Mouse (Mus musculus) embryo, embryonic 11 days (tissue): ENCODE results near the gene Crygb.

Source experiments
- DNase-seq: peaks from one replicate; pipeline ENCODE4 v3.0.0-alpha.2; 2015

Gene Crygb

DNA sequence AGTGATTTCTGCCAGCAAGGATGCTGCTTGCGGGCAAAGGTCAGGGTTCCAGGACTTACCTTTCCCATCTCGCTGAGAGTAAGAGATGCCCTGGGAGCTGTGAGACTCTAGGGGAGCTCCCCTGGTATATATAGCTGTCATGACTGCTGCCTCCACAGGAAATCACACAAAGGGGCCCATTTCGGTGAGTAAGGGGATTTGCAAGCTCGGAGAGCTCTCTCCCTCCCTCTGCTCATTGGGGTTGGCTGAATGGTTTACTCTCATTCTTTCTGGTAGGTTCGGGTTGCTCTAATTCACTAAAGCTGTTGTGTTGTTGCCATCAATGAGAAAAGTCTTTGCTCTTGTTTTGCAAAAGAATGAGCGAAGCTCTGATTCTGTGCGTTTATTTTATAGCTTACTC, at the start of gene Crygb:
TSS of gene Crygb (minus strand) at position 101 of the 400 bp plus-strand sequence.
- DNase-seq: no peak

DNA sequence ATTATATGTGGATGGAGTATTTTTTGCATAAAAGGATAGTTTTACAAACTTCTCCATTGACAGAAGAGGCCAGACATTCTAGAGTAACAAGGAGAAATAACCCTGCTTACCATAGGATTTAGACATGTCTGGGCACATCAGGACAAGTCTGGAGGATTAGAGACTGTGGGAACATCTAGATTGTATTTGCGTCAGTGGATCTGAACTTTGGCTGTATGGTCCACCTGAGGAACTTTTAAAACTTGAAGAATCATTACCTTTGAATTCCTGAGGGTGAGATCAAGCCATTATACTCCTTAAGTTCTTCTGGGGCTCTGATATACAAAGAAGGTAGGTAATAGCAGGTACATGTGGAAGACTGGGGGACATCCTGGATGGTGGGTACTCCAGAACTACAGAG, 49.6 kb upstream of the Crygb start:
- DNase-seq: no peak

DNA sequence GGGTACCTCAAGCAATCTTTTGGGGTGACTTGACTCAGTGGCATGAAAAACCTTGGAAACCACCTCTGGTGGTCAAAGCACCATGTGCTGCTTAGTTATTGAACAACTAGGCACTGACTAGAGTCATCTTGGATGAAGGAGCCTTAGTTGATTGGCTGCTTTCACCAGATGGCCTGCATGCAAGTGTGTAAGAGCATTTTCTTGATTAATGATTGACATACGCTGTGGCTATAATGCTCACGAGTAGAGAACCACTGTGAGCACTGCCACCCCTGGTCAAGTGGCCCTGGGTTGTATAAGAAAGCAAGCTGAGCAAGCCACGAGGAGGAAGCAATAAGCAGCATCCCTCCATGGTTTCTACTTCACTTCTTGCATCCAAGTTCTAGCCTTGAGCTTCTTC, 48.1 kb upstream of the Crygb start:
- DNase-seq: no peak

DNA sequence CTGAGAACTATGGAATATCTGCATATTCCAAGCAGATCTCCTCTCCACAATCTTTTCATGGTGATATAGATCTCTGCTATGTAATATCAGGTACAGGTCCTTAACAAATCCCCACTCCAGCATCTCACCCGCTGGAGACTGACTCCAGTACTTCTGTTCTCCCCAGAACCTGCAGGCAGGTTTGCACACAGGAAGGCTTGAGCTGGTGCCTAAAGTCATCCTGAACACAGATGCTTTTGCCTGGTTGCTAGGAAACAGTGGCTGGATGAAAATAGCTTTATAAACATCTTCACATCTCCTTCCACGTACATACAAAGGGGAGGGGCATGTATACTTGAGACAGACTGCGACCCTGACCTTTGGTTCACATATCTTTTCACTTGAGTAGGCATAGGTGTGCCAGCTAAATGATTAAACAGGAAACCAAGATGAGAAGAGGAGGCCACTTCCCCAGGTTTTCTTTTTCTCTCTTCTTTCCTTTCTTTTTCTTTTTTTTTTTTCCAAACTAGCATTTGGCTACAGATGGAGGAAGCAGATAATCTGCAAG, 47.6 kb upstream of the Crygb start:
- DNase-seq: no peak

DNA sequence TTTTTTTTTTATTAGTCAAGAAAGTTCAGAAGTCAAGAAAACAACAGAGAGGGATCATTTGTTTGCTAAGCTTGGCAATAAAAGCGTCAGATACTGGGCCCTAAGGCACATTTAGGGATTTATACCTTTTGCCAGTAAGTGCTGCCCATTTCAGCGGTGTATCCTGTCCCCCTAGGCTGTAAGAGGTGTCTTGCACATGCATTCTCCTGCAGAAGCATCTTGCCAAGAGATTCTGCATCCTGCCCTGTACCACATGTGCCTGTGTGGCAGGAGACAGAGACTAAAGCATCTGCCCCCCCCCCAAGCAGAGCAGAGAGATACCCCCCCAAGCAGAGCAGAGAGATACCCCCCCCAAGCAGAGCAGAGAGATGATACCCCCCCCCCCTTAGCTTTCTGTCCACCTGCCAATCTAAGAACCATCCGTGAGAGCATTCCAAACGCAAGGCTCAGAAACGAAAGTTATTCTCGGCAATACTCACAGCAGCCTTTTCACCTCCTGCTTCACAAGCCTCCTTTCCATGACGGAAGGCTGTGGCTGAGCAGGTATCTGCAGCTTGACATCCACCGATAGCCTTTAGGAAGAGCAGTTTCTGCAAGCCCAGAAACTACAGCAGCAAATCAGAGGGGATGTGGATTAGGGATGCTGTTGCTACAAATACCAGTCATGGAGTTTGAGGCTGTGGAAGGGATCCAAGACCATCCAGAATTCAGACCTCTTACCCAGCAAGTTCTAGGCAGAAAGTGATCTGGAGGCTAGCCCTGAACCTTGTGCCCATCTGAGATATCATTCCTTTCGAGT, 40.7 kb upstream of the Crygb start, which contains the start of gene D630023F18Rik:
TSS of gene D630023F18Rik (minus strand) at position 641 of the 799 bp plus-strand sequence.
- no peak for DNase-seq

DNA sequence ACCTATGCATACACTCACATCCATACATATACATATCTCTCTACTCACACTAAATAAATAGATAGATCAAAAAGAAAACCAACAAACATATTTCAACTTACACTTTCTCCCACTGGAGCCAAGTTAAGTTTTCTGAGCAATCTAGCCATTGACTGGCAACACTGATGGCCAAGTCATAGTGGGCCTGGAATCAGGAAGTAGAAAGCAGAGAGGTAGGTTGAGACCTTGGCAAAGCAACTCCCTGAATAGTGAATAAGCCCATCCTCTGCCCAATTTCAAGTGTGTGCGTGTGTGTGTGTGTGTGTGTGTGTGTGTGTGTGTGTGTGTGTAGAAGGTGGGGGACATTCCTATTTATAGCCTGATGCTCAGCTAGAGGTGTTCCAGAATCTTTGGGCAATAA, 37.4 kb upstream of the Crygb start, which contains the start of gene Gm28845:
TSS of gene Gm28845 (minus strand) at position 121 of the 400 bp plus-strand sequence.
- DNase-seq: no peak

DNA sequence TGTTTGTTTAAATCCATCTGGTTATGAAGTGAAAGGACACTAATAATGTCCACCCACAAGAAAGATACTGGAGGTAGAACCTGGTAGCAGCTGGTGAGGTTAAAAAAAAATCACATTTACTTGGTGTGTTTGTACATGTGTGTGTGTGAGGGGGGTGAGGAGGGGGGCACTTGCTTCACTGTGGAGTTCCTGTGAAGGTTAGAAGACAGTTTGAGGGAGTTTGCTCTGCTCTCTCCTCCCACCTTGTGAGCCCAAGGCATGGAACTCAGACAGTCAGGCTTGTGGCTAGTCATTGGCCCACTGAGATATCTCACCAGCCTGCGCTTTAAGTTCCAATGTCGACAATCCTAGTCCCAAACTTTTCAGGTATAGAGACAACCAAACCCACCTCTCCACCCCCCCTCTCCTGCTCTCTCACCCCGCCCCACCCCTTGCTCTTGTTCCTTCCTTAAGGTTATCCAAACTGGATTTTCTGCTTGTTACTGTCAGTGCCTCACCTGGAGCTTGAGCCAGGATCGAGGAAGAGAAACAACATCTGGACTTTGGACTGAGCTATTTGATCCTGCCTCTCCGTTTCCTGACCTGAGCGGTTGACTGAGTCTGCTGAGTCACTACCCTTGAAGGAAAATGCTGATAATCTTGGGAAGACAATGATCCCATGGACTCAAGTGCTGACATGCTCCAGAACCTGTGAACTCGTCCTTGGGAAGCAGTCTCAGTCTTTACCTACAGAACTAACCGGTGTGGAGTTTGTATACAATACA, 36.2 kb upstream of the Crygb start:
- DNase-seq: no peak

DNA sequence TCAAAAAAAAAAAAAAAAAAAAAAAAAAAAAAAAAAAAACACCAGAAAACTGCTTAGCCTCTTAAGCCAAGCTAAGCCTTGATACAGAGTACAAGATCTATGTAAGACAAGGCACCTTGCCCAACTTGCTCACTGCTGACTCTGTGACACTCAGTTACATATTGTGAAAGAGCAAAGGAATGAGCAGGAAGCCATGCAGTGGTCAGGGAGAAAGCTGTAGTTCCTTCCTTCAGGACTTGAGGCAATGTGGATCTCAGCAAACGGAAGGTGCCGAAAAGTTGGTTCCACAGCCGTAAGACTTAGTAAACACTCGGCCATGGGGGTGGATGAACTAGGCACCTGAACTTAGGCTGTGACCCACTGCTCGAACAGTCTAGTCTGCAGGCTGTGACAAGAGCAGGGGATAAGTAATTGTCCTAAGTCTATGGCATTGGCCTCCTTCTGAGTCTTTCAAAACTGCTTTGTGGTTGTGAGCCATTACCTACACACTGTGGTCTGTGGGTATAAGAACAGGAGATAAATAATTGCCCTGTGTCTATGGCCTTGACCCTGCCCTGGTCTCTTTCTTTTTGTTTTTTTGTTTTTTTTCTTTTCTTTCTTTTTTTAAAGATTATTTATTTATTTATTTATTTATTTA, 31.6 kb upstream of the Crygb start:
- DNase-seq: no peak

DNA sequence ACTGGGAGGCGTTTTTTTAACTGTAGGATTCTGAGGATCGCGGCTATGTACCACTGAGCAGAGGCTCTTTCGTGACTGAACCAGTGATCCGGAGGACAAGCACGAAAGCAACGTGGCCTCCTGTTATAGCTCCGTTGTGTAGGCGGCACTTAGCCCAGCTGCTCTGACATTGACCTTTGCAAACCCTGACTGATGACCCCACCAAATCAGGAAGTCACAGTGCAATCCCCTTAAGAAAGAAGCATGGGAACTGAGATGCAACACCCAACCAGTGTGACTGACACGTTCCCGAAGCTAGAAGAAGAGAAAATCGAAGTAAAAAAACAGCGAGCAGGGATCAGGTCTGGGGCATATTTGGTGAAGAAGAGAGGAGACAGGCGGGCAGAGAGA, 30.7 kb upstream of the Crygb start:
- no peak for DNase-seq

DNA sequence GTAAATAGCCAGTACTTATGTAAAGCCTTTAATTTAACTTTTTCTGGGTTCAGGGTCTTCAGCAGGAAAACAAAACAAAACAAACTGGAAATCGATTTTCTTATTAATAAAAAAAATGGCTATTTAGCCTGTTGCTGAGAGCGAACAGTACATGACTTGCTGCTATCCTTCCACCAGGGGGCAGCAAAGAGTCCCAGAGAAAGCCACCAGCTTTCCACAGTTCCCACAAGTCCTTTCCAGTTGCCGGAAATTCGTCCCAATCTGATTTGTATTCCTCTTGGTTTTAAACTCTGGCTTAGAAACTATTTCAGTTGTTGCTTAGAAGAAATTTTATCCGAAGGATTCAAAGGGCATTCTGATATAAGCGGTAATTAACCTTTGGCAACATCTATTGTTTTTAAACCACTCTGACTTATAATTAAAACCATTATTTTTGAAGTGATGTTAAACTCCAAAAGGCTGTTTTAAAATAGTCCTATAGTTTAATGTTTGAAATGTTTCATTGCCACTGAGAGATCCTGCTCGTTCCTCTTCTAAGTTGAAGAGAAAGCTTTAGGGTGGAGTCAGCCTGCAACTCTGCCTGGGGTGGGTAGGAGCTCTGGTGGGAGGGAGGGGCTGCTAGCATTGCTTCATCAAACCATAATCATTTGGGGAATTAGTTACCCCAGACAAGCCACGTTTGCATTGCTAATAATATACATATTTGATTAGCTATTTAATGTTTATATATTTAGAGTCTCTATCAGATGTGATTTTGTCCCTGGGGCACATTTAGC, 30.1 kb upstream of the Crygb start:
- peak; percentile 91 for DNase-seq

DNA sequence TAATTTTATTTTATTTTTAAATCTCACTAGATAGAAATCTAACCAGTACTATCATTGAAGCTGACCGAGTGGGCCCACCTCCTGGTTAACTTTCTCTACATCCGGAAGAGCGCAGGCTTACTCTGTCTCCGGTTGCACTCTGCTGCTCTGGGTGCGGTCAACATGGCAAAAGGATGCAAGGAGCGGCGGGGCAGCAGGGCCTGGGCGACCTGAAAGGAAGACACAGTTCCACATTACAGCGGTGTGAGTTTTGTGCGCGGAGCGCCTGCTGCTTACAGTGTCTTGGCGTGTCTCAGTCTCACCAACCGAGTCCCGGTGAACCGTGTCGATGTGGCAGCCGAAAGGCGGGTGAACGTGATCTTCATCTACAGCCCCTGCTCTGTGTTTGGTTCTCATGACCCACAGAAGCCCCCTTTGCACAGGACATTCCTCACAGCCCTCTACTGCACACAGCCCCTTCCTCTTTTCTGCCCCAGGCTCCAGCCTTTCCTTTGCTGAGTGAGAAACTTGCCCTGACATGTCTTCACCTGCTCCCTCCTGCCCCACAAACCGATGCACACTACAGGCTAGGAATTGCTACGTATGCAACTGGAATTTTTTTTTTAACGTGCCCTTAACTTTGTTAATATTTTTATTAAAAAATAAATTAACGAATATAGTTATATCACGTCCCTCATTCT, 27.8 kb upstream of the Crygb start:
- DNase-seq: no peak

DNA sequence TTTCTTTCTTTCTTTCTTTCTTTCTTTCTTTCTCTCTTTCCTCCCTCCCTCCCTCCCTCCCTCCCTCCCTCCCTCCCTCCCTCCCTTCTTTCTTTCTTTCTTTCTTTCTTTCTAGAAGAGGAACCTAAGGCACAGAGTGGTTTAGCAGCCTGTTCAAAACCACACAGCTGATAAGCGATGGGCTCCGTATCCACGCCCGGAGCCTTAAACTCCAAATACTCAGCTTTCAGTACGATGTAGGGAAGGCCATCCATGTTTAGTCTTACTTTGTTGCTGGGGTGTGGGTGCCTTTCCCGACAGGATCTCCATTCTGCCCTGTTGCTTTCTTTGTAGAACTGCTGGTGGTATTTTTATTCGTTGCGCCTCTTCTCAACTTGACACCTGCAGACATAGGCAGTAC, 27.1 kb upstream of the Crygb start:
- no peak for DNase-seq

DNA sequence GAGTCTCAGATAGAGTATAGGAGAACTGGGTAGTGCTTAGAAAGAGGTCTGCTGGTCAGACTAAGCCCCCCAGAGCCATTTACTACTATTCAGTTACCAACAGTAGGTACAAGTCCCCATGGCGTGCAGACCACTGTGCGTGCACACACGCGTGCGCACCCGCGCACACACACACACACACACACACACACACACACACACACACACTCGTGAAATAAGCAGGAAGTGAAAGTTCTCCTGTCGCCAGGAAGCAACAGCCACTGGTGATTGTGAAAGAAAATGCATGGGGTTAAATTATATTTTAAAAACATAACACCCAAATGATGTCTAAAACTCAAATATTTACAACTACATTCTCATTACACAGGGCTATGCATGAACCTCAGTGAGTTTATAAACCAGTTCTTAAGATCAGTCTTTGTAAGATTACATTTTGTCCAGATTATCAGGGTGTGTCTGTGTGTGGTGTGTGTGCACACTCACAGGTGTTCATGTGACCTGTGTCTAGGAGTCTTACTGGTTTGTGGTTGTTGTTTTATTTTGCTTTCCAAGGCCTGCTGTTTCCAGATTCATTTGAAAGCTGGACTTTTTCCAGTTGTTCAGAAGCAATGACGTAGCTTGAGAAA, 25.7 kb upstream of the Crygb start:
- DNase-seq: no peak

DNA sequence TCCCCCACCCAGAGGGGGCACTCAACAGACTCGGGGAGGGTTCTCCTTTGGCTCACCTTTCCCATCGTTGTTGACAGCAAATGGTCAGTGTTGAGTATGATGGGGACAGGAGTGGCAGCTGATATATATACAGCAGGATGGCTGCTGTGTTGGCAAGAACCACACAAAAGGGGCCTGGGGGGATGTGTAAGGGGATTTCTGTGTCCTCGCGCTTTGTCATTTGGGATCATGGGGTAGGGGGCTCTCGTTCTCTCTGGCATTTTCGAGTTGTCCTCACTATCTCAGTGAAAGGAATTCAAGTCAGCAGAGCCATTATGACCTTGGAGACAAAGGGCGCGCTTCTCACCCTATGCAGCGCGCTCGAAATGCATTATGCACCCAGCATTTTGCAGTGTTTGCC, 21.2 kb upstream of the Crygb start, which contains the start of gene Cryga:
TSS of gene Cryga (minus strand) at position 101 of the 400 bp plus-strand sequence.
- no peak for DNase-seq

DNA sequence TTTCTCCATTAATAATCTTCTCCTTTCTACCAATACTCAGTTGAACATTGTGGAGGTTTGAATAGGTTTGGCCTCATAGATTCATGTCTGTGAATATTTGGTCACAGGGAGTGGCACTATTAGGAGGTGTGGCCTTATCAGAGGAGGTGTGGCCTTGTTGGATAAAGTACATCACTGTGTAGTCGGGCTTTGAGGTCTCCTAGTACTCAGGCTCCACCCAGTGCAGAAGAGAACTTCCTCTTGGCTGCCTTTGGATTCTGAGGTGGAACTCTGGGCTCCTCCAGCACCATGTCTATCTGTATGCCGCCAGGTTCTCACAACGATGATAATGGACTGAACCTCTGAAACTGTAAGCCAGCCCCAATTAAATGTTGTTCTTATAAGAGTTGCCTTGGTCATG, 14.9 kb upstream of the Crygb start:
- no peak for DNase-seq

DNA sequence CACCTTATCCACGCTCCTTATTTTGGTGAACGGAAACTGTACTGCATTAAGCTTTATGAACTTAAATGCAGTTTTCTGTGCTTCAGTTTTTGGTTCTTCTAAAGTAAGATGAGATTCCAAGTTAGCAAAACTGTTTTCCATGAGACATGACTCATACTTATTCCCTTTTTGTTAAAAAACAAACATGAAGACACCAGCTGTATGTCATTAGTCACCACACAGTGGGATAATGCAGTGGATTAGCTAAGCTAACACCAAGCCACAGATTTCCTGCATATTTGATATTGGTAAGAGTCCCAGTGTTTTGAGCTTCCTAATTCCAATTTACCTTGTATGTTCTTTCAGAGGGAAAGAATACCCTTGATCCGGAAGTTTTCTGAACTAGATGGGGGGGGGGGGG, 9.5 kb upstream of the Crygb start:
- no peak for DNase-seq

DNA sequence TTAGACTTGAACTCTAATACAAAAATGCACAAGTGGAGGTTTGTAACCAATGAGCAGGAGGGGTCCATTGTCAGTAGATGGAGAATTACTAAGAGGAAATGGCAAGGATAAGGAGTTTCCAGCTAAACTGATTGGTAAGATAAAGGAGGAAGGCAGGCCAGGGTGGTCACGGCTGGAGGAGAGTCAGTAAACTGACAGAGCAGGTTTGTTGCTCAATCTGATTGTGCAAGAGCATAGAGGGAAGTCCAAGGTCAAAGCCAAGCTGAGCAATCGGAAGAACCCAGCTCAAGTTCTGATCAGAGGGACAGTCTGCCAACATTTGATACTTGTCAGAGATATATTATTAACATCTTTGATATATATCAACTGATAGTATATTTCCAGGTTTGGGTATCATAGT, 8.3 kb upstream of the Crygb start:
- no peak for DNase-seq

DNA sequence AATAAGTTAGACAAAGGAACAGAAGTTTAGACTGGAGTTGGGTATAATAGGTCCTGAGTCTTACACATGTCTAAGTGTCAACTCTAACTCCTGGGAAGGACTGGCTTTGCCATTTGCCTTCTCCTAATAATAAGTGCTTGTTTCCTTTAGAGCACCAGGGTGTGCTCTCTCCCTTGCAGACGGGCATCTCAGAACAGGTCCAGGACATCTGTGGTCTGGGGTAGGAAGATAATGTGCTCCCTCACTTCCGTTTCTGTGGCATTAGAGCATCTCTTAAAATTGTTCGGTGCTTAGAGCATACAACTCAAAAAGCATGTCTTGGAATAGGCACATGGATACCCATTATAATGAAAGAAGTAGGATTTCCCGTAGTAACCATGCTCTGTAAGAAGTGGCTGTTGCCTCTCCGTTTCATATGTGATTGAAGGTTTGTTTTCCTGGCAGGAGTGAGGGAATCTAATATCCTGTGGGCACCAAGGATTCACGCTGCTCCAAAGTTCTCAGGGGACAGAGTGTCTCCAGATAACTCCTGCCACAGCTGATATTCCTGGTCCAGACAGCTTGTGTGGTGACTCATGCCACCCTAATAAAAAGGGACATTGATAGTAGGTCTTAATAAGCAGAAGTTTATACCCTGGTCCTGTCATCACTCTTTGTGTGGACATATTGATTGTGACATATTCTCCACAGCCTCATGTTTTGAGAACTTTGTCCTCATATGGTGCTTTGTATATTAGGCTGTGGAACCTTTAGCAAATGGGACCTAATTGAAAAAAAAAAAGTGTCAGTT, 6.7 kb upstream of the Crygb start:
- no peak for DNase-seq

DNA sequence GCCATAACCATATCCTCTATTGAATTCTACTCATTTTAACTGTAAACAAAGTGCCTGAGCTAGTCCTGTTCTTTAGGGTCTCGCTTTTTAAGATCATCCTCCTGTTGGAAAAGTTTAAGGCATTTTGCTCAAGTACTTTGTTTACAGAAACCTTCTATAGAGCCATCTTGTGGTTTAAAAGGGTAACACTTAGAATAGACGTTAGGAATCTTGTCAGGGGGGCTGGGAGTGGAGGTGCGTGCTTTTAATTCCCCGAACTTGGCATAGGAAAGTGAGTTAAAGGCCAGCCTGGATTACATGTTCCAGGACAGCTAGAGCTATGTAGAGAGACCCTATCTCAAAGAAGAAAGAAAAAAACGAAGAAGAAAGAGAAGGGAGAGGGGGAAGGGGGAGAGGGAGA, 6.5 kb downstream of the Crygb start:
- DNase-seq: peak; percentile 7

DNA sequence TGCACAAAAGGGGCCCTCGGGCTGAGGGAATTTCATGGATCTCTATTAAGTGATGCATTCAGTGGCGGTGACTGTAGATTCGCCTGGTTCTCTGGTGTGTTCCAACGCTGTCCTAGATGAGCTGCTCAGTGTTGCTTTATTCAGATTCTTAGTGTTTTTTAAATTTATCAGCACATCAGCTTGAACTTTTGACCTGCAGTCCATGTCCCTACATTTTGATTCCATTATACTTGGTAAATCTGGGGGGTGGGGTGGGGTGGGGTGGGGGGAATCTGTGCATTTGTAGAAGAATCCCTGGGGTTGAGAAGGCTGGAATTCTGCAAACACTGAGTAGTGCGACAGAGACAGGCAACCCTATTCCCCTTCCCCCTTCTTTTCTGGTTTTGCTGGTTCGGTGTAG, 8.5 kb downstream of the Crygb start, which contains the start of gene Crygc:
TSS of gene Crygc (minus strand) at position 101 of the 400 bp plus-strand sequence.
- DNase-seq: peak; percentile 18
